Mouse (Mus musculus) cerebellum, adult 11-12 months (tissue): Measurements from ENCODE around the gene 1700021F05Rik.
"Not testable (repeated sequence)": the region's sequence is repeated elsewhere in the genome, so short reads cannot be mapped to it uniquely, and the experiment has no call there.

ENCODE experiments used
- DNase-seq: peaks from one replicate; pipeline ENCODE4 v3.0.0; 2022

The 1700021F05Rik gene

DNA sequence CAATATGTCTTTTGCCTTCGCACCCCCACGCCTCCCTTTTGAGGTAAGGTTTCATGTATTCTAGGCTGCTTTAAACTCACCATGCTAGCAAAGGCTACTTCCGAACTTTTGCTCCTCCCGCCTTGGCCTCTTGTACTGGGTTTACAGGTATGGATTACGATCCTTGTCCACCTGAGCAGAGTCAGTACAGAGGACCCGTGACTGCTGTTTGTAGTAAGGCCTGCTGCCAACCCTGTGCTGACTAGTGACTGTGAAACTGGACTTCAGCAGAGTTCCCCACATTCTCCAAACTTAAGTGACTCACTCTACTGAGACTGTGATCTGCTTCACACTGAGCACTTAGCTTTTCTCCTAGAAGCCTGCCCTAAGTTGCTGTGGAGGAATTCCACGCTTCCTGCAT is 3.1 kb downstream of the 1700021F05Rik start:
- no peak for DNase-seq

- no peak for DNase-seq
Observed at GRCm38 (mm10) chr10:43534382-43534781, 6.4 kb downstream of the 1700021F05Rik start.

- DNase-seq: no peak
Observed at GRCm38 (mm10) chr10:43527283-43528269, 13.2 kb downstream of the 1700021F05Rik start.

DNA sequence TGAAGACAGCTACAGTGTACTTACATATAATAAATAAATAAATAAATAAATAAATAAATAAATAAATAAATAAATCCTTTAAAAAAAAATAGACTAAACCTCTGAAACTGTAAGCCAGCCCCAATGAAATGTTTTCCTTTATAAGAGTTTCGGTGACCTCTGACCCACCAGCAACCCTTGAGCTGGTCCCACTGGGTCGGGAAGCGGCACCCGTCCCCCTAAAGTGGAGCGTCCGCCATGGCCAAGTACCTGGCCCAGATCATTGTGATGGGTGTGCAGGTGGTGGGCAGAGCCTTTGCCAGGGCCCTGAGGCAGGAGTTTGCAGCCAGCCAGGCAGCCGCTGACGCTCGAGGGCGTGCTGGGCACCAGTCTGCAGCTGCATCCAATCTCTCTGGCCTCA is 16.9 kb downstream of the 1700021F05Rik start, which contains the start of gene Gm9803:
Gene Gm9803 (plus strand): TSS at position 154 of the 400 bp plus-strand sequence.
- DNase-seq: not testable (repeated sequence)

GRCm38 (mm10) chr10:43519977-43520376 is 20.8 kb downstream of the 1700021F05Rik start:
- DNase-seq: no peak

- DNase-seq: no peak
Observed at GRCm38 (mm10) chr10:43518368-43518767, 22.4 kb downstream of the 1700021F05Rik start.

GRCm38 (mm10) chr10:43517836-43518235 is 23.0 kb downstream of the 1700021F05Rik start:
- DNase-seq: no peak

- no peak for DNase-seq
Observed at GRCm38 (mm10) chr10:43516992-43517660, 23.7 kb downstream of the 1700021F05Rik start.

DNA sequence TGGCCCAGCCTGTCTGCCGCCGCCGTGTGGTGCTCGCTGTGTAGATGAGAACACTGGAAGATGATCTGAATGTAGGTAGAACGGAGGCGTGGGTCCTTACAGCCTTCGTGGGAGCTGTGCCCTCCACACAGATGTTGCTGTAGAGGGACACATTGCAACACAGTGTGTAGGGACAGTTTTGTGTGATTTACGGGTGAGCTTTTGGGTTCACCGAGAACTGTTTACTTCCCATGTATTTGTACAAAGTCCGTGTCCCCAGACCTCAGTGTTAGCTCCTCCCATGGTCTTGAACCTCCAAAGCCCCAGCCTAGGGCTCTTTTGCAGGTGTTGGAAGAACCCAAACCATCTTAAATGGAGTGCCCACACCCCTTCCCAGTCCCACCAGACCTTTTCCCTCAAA is 27.8 kb downstream of the 1700021F05Rik start:
- no peak for DNase-seq

DNA sequence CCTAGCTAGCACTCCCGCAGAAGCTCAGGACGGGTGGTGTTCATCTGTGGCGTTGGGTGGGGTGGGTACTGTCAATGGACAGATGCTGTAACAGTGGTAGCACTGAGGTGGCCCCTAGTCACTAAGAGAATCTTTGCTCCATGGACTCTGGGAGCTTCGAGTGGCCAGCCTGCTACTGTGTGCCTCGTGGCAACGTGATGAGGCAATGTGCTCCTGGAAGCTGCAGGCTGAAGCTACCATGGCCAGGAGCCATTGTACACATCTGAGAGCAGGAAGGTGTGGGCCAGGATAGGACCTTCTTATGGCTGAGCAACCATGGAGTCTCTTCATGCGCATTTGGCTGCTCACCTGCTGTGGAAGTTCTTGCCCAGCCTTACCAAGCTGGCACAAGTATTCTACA is 31.6 kb downstream of the 1700021F05Rik start:
- no peak for DNase-seq

DNA sequence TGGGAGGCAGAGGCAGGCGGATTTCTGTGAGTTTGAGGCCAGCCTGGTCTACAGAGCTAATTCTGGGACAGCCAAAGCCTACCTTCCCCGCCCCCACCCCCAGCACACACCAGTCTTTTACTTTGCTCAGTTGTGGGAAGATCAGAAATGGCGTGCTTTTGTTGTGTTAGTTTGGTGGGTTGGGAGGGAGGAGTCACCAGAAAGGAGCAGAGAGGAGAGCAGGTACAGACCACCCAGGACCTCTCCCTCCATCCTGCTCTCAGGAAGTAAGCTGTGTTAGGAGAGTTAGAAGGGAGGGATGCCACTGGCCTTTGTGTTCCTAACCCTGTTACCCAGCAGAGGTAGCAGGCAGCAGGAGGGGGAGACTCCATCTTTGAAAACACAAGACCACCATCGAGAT is 33.7 kb downstream of the 1700021F05Rik start:
- no peak for DNase-seq

GRCm38 (mm10) chr10:43504291-43504690 is 36.5 kb downstream of the 1700021F05Rik start:
- DNase-seq: no peak

DNA sequence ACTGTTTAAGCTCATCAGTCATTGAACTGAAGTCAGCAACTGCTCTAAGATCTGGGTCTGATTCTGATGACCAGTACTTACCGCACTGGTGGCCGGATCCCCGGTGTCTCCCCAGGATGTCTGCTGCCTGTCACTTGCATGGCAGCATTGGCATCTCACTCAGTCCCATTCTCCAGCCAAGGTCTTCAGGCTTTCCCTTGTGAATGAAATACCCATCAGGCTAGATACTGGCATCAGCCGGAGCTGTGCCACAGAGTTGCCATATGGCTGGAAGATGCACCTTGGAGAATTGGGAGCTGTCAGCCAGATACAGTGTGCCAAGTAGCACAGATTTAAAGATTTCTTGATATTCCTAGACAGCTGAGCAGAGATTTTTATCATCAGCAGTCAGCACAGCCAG is 38.2 kb downstream of the 1700021F05Rik start:
- peak; percentile 60 for DNase-seq

GRCm38 (mm10) chr10:43490846-43491245 is 49.9 kb downstream of the 1700021F05Rik start:
- DNase-seq: no peak

DNA sequence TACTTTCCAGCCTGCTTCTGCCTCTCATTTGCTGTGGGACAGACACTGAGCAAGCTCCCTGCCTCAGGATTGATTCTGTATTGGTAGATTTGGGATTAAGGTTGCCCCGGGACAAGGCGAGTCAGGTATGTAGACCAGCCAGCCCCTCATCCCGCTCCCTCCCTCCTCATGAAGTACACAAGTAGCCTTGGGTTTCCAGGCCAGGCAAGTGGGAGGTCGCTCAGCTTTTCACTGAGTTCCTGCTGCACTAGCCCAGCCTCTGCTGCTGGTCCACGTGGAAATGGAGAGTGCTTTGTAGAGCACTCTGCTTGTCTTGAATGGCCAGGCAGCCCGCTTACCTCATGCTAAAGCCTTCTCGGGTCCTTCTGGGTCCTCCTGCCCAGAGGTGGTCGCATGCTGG is 50.8 kb downstream of the 1700021F05Rik start:
- DNase-seq: no peak

- DNase-seq: no peak
Observed at GRCm38 (mm10) chr10:43489550-43489949, 51.2 kb downstream of the 1700021F05Rik start.

DNA sequence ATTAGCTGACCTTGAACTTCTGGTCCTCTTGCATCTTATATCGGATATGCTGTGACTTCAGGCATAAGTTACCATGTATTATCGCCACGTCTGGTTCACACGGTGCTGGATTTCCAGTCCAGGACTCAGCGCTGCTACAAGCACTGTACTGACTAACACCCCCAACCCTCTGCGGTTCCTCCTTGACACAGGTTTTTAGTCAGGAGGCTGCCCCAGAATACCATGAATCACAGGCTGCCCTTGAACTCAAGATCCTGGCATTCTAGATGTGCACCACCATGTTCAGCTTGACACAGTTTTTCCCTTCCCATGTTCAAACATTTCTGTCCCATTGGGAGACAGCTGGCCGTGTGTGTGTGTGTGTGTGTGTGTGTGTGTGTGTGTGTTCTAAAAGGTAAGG is 51.7 kb downstream of the 1700021F05Rik start:
- DNase-seq: no peak

DNA sequence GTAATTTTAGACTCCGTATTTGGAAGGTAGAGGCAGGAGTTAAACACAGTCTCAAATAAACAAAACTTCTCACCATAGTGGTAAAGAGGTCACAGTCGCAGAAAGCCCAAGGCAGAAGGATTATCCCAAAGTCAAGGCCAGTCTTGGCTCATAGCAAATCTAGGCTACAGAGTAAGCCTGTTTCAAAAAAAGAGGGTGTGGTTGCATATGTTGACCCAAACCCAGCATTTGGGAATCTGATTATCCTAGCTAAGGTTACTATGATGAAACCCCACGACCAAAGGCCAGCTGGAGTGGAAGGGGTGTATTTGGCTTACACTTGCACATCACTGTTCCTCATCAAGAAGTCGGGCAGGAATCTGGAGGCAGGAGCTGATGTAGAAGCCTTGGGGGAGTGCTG is 52.5 kb downstream of the 1700021F05Rik start:
- DNase-seq: no peak

GRCm38 (mm10) chr10:43487441-43488010 is 53.3 kb downstream of the 1700021F05Rik start:
- no peak for DNase-seq

- no peak for DNase-seq
Observed at GRCm38 (mm10) chr10:43485751-43486268, 55.0 kb downstream of the 1700021F05Rik start.

DNA sequence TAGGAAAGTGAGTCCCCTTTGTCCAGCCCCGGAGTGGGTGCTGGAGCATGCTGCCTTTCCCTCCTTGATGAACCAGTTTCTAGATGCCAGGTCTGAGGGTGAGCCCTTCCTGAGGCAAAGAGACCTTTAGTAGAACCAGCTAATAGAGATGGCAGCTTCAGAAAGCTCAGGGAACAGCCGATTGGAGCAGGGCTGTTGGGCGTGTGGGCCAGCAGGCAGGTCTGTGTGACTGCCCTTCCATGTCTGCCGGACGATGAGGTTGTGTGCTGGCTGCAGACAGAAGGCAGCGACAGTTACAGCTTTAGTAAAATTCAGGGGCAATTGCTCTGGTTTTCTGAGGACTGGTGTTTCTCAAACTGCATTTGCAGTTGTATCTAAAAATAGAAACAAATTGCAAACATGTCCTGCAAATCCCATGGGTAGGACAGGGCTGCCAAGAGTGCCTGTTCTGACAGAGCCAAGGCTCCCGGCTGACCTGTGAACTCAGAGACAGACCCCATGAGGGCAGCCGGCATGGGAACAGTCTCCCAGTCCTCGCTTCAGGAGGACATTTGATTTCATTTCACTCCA is 57.3 kb downstream of the 1700021F05Rik start:
- no peak for DNase-seq

- no peak for DNase-seq
Observed at GRCm38 (mm10) chr10:43482021-43482420, 58.8 kb downstream of the 1700021F05Rik start.

DNA sequence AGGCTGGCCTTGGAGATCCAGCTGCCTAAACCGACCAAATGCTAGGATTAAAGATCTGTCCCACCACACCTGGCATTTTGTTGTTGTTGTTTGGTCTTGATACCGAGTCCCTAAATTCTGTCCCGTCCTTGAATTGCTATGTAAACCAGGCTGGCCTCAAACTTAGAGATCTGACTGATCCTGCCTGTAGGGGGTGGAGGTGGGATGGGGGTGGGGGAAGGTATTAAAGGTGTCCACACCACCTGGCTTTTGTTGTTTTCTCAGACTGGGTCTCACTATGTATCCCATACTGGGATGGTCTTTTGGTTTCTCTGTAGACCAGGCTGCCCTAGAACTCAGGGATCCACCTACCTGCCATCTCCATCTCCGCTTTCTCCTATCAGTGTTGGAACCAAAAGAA is 59.6 kb downstream of the 1700021F05Rik start:
- no peak for DNase-seq
